Mouse (Mus musculus) bone marrow macrophage, adult 2 months (primary cell): ENCODE data around the gene Agl.

ENCODE experiments used
- CTCF ChIP-seq: IDR thresholded peaks from 2 replicates; pipeline ENCODE4 v1.5.1; 2012; ENCODE audit warnings: low read depth, mild to moderate bottlenecking, low read length, moderate library complexity
- POLR2A ChIP-seq: IDR thresholded peaks from 2 replicates; pipeline ENCODE4 v1.6.1; 2012; ENCODE audit warnings: mild to moderate bottlenecking, low read depth, low read length, borderline replicate concordance

DNA sequence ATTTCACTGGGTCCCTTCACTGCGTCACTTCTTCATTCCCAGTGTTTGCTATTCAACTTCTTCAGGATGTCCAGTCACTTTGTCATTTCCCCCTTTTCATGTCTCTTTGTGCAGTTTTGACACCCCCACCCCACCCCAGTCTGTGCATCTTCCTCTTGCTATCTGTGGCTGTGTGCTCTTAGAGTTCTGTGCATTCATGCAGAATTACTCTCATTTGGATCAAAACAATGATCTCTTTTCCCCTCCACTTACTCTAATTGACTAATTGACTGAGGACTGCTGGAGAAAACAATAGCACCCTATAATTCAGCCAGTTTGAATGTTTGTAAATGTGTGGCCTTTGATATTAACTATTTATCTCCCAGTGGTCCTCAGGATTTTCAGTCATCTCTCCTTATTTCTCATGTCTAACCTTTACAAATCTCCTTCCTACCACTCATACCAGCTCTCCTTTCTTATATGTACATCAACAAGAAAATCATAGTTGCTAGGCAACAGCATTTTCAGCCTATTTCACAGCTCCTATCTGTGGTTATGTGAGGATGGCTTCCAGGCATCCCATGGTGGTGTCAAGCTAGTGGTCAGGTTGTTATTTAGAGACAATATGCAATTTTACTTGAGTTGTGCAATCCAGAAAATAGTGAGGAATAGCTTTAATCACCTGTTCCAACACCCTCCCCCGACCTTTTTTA lies 78.3 kb downstream of the Agl start:
- TF ChIP-seq POLR2A (no peak), CTCF (no peak)
